Mouse (Mus musculus) spleen, postnatal 0 days (tissue): Measurements from ENCODE around the gene Ptprk. TPM values are rescaled to one million over a fixed set of nuclear protein-coding genes. Genes with fewer than 3 reads are reported as not detected.

Source experiments
- polyA plus RNA-seq: library from polyadenylated mRNA; unstranded; fragments of >200 nt; fragmentation: Nextera tagmentation; extraction: Ambion mirVana; gene quantifications from 2 replicates; pipeline ENCODE4 v1.2.1, GENCODE M21; 2015

Ptprk gene
- 8.5 and 8.9 TPM in 2 replicates for polyA plus RNA-seq

GRCm38 (mm10) chr10:28074653-28075451, at the start of gene Ptprk:
TSS of gene Ptprk (plus strand) at chr10:28074820.

